Mouse (Mus musculus) right cerebral cortex, adult 18-20 months (tissue): Measurements from ENCODE around the gene Rab30.

Experiments
- DNase-seq: peaks from one replicate; pipeline ENCODE4 v3.0.0; 2022; ENCODE audit warnings: mixed read lengths

The Rab30 gene

GRCm38 (mm10) chr7:92802158-92802557 is 60.8 kb downstream of the Rab30 start:
- no peak for DNase-seq

- no peak for DNase-seq
Observed at GRCm38 (mm10) chr7:92803191-92803590, 61.8 kb downstream of the Rab30 start.

- DNase-seq, result no peak
Observed at GRCm38 (mm10) chr7:92804919-92805668, 63.7 kb downstream of the Rab30 start.

- peak; percentile 31 for DNase-seq
Observed at GRCm38 (mm10) chr7:92806512-92807188, 65.2 kb downstream of the Rab30 start.

- DNase-seq, result no peak
Observed at GRCm38 (mm10) chr7:92807482-92807881, 66.1 kb downstream of the Rab30 start.

GRCm38 (mm10) chr7:92811667-92812279 is 70.4 kb downstream of the Rab30 start:
- DNase-seq, result no peak

- DNase-seq, result no peak
Observed at GRCm38 (mm10) chr7:92817242-92817641, 75.8 kb downstream of the Rab30 start.

GRCm38 (mm10) chr7:92817886-92818285 is 76.5 kb downstream of the Rab30 start:
- no peak for DNase-seq

- DNase-seq, result no peak
Observed at GRCm38 (mm10) chr7:92819656-92820055, 78.3 kb downstream of the Rab30 start.

GRCm38 (mm10) chr7:92820410-92820809 is 79.0 kb downstream of the Rab30 start:
- no peak for DNase-seq

GRCm38 (mm10) chr7:92820941-92821465 is 79.6 kb downstream of the Rab30 start:
- no peak for DNase-seq

GRCm38 (mm10) chr7:92821871-92822270 is 80.5 kb downstream of the Rab30 start:
- no peak for DNase-seq

- DNase-seq, result no peak
Observed at GRCm38 (mm10) chr7:92822409-92823101, 81.2 kb downstream of the Rab30 start.

- DNase-seq, result no peak
Observed at GRCm38 (mm10) chr7:92826248-92826647, 84.8 kb downstream of the Rab30 start.

GRCm38 (mm10) chr7:92827981-92828380 is 86.6 kb downstream of the Rab30 start:
- peak; percentile 25 for DNase-seq

- no peak for DNase-seq
Observed at GRCm38 (mm10) chr7:92832395-92832794, 91.0 kb downstream of the Rab30 start.

GRCm38 (mm10) chr7:92834391-92834790 is 93.0 kb downstream of the Rab30 start:
- DNase-seq, result no peak

GRCm38 (mm10) chr7:92836447-92836846 is 95.0 kb downstream of the Rab30 start:
- DNase-seq, result no peak

GRCm38 (mm10) chr7:92837226-92837625 is 95.8 kb downstream of the Rab30 start:
- no peak for DNase-seq

- DNase-seq, result no peak
Observed at GRCm38 (mm10) chr7:92837907-92838306, 96.5 kb downstream of the Rab30 start.

- no peak for DNase-seq
Observed at GRCm38 (mm10) chr7:92842254-92842653, 100.9 kb downstream of the Rab30 start.

- no peak for DNase-seq
Observed at GRCm38 (mm10) chr7:92848246-92848645, 106.8 kb downstream of the Rab30 start.

GRCm38 (mm10) chr7:92866526-92866925 is 125.1 kb downstream of the Rab30 start:
- no peak for DNase-seq
